Mouse (Mus musculus) right cerebral cortex, postnatal 14 days (tissue): Measurements from ENCODE around the gene Gckr.

Experiments used
- DNase-seq: peaks from one replicate; pipeline ENCODE4 v3.0.0; 2022

The Gckr gene

DNA sequence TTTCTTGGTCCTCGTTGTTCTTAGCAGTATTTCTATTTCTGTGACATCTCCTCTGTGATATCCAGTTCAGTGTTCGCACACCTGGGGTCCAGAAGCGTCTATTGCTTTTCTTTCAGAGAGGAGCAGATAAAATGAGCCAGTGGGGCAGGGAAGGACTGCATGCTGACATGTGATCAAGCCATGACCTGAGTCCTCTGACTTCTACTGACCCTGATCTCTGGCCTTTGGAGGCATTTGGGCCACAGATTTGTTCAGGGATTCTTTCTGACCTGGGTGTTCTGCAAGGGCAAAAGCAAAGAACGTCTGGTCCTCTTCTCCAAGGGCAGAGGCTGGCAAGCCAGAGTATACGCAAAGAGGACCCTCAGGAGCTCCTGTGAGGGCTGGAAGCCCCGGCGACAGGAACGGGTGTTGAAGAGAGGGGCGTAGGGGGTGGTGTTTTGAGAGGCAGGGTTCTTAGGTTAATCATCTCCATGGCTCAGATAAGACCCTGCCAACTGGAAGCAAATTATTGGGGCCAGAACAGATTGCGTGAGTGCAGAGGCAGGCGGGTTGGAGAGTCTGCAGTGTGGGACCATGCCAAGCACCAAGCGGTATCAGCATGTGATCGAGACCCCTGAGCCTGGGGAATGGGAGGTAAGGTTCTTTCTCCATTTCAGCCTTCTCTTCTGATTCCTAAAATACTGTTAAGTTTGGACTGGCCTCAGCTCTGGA is at the start of gene Gckr:
Gene Gckr, plus strand, starts transcription at position 397 of the 711 bp plus-strand sequence.
- no peak for DNase-seq

DNA sequence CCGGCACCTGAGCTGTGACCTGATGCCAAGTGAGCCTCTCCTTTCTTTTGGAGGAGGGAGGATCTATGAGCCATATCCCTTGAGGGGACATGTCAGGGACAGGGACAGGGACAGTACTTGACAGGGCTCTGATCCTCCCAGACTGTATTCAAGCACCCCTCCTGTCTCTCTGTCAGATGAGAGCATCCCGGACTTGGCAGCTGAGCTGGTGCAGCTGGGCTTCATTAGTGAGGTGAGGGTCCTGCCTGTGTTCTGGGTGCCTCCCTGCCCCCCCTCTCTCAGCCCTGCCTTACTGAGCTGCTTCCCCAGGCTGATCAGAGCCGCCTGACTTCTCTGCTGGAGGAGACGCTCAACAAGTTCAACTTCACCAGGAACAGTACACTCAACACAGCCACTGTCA is 46.5 kb upstream of the Gckr start:
- no peak for DNase-seq

DNA sequence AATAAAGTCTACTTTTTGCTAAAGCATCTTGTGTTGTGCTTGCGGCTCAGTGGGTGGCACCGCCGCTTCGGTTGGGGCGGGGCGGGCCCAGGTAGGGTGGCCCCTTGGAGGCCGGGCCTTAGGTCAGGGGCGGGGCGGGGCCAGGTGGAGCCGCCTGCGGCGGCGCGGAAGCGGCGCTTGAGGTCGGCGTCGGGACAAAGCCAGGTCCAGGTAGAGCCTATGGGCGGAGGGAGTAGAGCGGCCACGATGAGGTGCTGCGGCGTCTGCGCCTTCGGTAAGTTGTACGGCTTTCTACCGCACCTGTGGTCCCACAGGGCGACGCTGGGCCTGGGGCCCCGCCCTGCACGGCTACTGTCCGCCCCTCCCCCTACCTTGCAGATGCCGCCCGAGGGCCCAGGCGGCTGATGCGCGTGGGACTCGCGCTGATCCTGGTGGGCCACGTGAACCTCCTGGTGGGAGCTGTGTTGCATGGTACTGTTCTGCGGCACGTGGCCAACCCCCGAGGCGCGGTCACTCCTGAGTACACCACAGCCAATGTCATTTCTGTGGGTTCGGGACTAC is 45.6 kb upstream of the Gckr start, which contains the start of gene Krtcap3:
Gene Krtcap3, plus strand, starts transcription at position 151 of the 561 bp plus-strand sequence.
- peak; percentile 38 for DNase-seq

DNA sequence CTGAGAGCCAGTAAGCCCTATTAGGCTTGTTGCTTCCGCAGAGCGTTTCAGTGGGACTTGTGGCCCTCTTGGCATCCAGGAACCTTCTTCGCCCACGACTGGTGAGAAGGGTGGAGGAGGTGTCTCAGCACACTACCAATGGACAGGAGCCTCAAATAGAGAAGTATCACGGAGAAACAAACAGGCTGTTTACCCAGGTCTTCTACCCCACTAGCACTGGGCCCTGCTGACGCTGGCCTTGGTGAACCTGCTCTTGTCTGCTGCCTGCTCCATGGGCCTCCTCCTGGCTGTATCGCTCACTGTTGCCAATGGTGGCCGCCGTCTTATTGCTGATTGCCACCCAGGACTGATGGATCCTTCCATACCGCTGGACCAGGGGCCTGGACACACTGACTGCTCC is 45.1 kb upstream of the Gckr start:
- no peak for DNase-seq

- no peak for DNase-seq
Observed at GRCm38 (mm10) chr5:31252795-31253545, 44.3 kb upstream of the Gckr start.

GRCm38 (mm10) chr5:31253806-31254205 is 43.4 kb upstream of the Gckr start:
- DNase-seq = no peak

- no peak for DNase-seq
Observed at GRCm38 (mm10) chr5:31254452-31254851, 42.8 kb upstream of the Gckr start.

GRCm38 (mm10) chr5:31254901-31255300 is 42.3 kb upstream of the Gckr start:
- no peak for DNase-seq

GRCm38 (mm10) chr5:31255381-31255780 is 41.9 kb upstream of the Gckr start:
- DNase-seq = no peak

- no peak for DNase-seq
Observed at GRCm38 (mm10) chr5:31255971-31256370, 41.3 kb upstream of the Gckr start.

- no peak for DNase-seq
Observed at GRCm38 (mm10) chr5:31257616-31258015, 39.6 kb upstream of the Gckr start.

DNA sequence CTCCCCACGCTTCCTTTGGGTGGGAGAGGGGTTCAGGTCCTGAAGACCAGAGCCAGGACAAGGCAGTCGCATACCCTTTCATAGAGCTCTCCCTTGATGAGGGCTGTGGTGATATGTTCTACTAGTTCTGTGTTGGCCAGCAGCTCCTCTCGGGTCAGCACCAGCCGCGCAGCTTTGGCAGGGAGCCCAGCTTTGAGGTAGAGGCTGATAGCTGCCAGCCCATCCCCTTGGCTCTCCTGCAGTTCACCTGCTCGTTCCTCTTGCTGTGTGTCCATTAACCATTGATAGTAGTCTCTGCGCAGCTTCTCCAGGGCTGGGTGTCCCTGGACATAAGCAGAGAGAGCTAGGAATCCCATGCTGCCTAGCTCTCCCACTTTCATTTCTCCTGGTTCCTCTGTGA is 31.1 kb upstream of the Gckr start:
- no peak for DNase-seq

- DNase-seq = no peak
Observed at GRCm38 (mm10) chr5:31267686-31268085, 29.6 kb upstream of the Gckr start.

GRCm38 (mm10) chr5:31273018-31273417 is 24.2 kb upstream of the Gckr start:
- no peak for DNase-seq

- no peak for DNase-seq
Observed at GRCm38 (mm10) chr5:31279245-31279988, 17.8 kb upstream of the Gckr start.

- no peak for DNase-seq
Observed at GRCm38 (mm10) chr5:31288225-31288624, 9.0 kb upstream of the Gckr start.

DNA sequence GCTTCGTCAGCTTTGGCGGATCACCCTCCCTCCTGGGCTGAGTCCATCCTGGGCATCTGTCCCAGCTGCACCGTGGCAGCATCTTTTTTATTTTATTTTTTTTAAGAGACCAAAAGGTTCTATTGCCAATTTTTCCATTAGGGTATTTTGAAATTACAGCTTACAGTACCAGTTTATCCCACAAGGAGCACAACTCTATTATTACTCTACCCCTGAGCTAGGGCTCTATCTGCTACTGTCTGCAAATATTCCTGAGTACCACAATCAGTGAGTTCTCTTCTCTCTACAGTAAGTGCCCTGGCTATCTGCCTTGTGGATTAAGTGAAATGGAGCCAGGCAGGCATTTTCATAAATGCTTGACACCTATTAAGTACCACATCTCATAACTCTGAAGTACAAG is 8.6 kb upstream of the Gckr start:
- no peak for DNase-seq

- no peak for DNase-seq
Observed at GRCm38 (mm10) chr5:31289626-31290230, 7.5 kb upstream of the Gckr start.

DNA sequence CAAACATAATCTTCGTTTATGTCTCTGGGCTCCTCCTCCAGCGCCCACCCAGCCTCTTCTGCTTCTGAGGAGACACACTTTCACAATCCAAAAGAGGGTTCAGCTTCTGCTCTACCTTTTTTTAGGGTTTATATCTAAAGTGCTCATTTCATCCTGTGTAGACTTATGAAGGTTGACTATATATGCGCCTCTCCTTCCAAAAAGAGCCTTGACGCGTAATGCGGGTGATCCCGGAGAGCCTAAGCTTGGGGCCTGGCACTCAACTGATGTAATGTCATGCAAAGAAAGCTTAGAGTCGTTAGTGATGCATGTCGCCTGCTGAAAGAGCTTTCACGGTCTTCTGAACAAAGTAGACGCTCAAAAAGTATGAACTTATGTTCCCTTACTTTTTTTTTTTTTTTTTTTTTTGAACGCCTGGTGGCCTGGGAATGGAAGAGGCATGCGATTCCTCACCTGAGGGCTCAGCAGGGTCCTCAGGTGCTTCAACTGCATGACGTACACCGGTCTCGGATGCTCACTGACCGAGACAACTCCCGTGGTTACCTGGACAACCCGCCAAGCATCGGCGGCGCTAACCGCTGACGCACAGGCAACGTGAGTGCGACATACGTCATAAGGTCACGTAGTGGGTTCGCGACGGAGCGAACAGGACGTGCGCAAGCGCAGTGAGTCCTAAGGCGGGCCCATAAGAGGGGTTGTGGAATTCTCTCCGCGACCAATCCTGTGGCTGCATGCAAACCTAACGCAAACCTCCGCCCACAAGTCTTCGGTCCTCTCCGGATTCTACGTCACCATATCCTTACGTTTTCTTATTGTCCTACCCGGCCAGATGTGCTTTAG is 6.5 kb upstream of the Gckr start, which contains the start of gene Ift172:
Gene Ift172, minus strand, starts transcription at position 596 of the 840 bp plus-strand sequence.
- peak; percentile 97 for DNase-seq

DNA sequence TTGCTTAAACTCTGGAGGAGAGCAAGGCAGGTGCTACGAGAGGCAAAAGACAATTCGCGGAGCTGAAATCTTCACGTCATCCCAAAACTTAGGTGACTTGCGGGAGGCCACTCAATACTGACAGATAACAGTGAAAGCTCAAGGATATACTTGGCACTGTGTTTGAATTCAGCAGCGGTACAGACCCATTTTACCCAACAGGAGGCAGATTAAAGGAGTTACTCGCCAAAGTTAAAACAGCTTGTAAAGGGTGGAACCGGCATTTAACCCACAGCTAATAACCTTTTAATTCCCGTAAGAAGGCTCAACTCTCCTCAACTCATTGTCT is 5.9 kb upstream of the Gckr start:
- DNase-seq = no peak

- DNase-seq = no peak
Observed at GRCm38 (mm10) chr5:31294964-31295605, 2.2 kb upstream of the Gckr start.
